Mouse (Mus musculus) E14TG2a.4 (cell line): ENCODE data around the gene St8sia1.

Experiments
- CTCF ChIP-seq: conservative IDR thresholded peaks from 2 replicates; pipeline ENCODE4 v1.5.1; 2014; ENCODE audit warnings: low read length
- NANOG ChIP-seq: IDR thresholded peaks from 2 replicates; pipeline ENCODE4 v1.6.1; 2014; ENCODE audit warnings: borderline replicate concordance, low read length, mixed read lengths
- POU5F1 ChIP-seq: IDR thresholded peaks from 2 replicates; pipeline ENCODE4 v1.6.1; 2014; ENCODE audit warnings: low read length, borderline replicate concordance

DNA sequence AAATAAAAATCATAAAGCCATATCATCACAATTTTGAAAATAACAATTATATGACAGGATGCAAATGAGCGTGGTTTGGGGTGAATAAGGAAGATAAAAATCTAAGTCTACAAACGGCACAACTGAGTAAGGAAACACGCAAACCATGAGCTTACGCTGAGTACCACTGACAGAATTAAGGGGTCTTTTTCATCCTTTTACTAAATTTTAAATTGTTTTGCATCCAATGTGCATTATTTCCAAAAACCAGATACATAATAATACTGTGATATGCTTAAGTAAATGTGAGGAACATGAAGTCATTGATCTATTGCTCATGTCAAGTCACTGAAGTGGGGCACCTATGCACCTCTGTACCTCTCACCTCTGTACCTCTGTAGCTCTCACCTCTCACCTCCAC is 7.7 kb downstream of the St8sia1 start:
- TF ChIP-seq CTCF (no peak), NANOG (no peak), POU5F1 (no peak)
